Mouse (Mus musculus): ENCODE results near the gene Adamts12. TPM values are rescaled to one million over a fixed set of nuclear protein-coding genes. Genes with fewer than 3 reads are reported as not detected.

Adamts12 gene
- polyA plus RNA-seq, 1 experiment from 2014 or later, result 1.7 TPM

- Histone ChIP-seq H3K4me2 (replicated peaks) (no peak overlapping the region), H3K36me3 (no peaks in the 10 kb centered on the region), H3K4me1 (no peaks in the 10 kb centered on the region), H3K27me3 (replicated peaks) (no peaks in the 10 kb centered on the region), H3K27ac (no peak overlapping the region), H3K9me3 (no peaks in the 10 kb centered on the region), H3K4me3 (no peak overlapping the region), H3K9ac (no peak overlapping the region)
- WGBS, result 95% methylated on average over 6 of the region's 6 CpGs
- no peak for ATAC-seq (ENCODE audit: low FRiP score, low read depth)
Measured at GRCm38 (mm10) chr15:11279273-11280080, 214.9 kb downstream of the Adamts12 start.

GRCm38 (mm10) chr15:11280689-11281264 is 216.2 kb downstream of the Adamts12 start:
- H3K9ac ChIP-seq, result no peak overlapping the region
- H3K4me1 ChIP-seq, result no peaks in the 10 kb centered on the region
- H3K27ac ChIP-seq, result no peak overlapping the region
- 73% methylated on average over 6 of the region's 6 CpGs for WGBS
- no peak overlapping the region for H3K4me3 ChIP-seq
- no peak for ATAC-seq (ENCODE audit: low FRiP score, low read depth)
- no peak overlapping the region for H3K4me2 ChIP-seq (replicated peaks)
- no peaks in the 10 kb centered on the region for H3K27me3 ChIP-seq (replicated peaks)
- no peaks in the 10 kb centered on the region for H3K36me3 ChIP-seq
- no peaks in the 10 kb centered on the region for H3K9me3 ChIP-seq

- Histone ChIP-seq H3K27me3 (replicated peaks) (no peaks in the 10 kb centered on the region), H3K4me1 (no peaks in the 10 kb centered on the region), H3K9me3 (no peaks in the 10 kb centered on the region), H3K36me3 (no peaks in the 10 kb centered on the region), H3K4me3 (no peak overlapping the region), H3K4me2 (replicated peaks) (no peak overlapping the region), H3K27ac (no peak overlapping the region), H3K9ac (no peak overlapping the region)
- ATAC-seq (ENCODE audit: low FRiP score, low read depth), result peak; percentile 68; the same call in 1 of the 2 replicates
Measured at GRCm38 (mm10) chr15:11283171-11283570, 218.6 kb downstream of the Adamts12 start.

- Histone ChIP-seq H3K4me2 (replicated peaks) (no peak overlapping the region), H3K9ac (no peak overlapping the region), H3K36me3 (no peaks in the 10 kb centered on the region), H3K27me3 (replicated peaks) (no peaks in the 10 kb centered on the region), H3K9me3 (no peaks in the 10 kb centered on the region), H3K4me3 (no peak overlapping the region), H3K27ac (no peak overlapping the region), H3K4me1 (no peaks in the 10 kb centered on the region)
- 62% methylated on average over 3 of the region's 3 CpGs for WGBS
- ATAC-seq (ENCODE audit: low FRiP score, low read depth), result no peak
Measured at GRCm38 (mm10) chr15:11287780-11288179, 223.2 kb downstream of the Adamts12 start.

GRCm38 (mm10) chr15:11292246-11292645 is 227.7 kb downstream of the Adamts12 start:
- H3K4me3 ChIP-seq, result no peak overlapping the region
- no peaks in the 10 kb centered on the region for H3K4me1 ChIP-seq
- H3K27ac ChIP-seq, result no peak overlapping the region
- no peaks in the 10 kb centered on the region for H3K36me3 ChIP-seq
- no peak for ATAC-seq (ENCODE audit: low FRiP score, low read depth)
- no peaks in the 10 kb centered on the region for H3K27me3 ChIP-seq (replicated peaks)
- no peaks in the 10 kb centered on the region for H3K9me3 ChIP-seq
- no peak overlapping the region for H3K4me2 ChIP-seq (replicated peaks)
- H3K9ac ChIP-seq, result no peak overlapping the region
- WGBS, result 82% methylated on average over 5 of the region's 5 CpGs

GRCm38 (mm10) chr15:11295016-11295415 is 230.4 kb downstream of the Adamts12 start:
- Histone ChIP-seq H3K27ac (no peak overlapping the region), H3K9ac (no peak overlapping the region), H3K36me3 (no peaks in the 10 kb centered on the region), H3K4me2 (replicated peaks) (no peak overlapping the region), H3K4me1 (no peaks in the 10 kb centered on the region), H3K27me3 (replicated peaks) (no peaks in the 10 kb centered on the region), H3K9me3 (no peaks in the 10 kb centered on the region), H3K4me3 (no peak overlapping the region)
- no peak for ATAC-seq (ENCODE audit: low FRiP score, low read depth)
- 69% methylated on average over 6 of the region's 6 CpGs for WGBS

- no peak overlapping the region for H3K9ac ChIP-seq
- H3K27ac ChIP-seq, result no peak overlapping the region
- H3K36me3 ChIP-seq, result no peaks in the 10 kb centered on the region
- 87% methylated on average over 4 of the region's 4 CpGs for WGBS
- no peaks in the 10 kb centered on the region for H3K9me3 ChIP-seq
- H3K4me2 ChIP-seq (replicated peaks), result no peak overlapping the region
- H3K4me1 ChIP-seq, result no peaks in the 10 kb centered on the region
- H3K4me3 ChIP-seq, result no peak overlapping the region
- no peaks in the 10 kb centered on the region for H3K27me3 ChIP-seq (replicated peaks)
- no peak for ATAC-seq (ENCODE audit: low FRiP score, low read depth)
Measured at GRCm38 (mm10) chr15:11297960-11298359, 233.4 kb downstream of the Adamts12 start.

- Histone ChIP-seq H3K27me3 (replicated peaks) (no peaks in the 10 kb centered on the region), H3K4me1 (no peaks in the 10 kb centered on the region), H3K27ac (no peak overlapping the region), H3K9me3 (no peaks in the 10 kb centered on the region), H3K4me2 (replicated peaks) (no peak overlapping the region), H3K9ac (no peak overlapping the region), H3K4me3 (no peak overlapping the region), H3K36me3 (no peaks in the 10 kb centered on the region)
- WGBS, result 69% methylated on average over 3 of the region's 3 CpGs
- 0 out of 2 replicates have a peak, but pooled peaks have one; percentile 9 for ATAC-seq (ENCODE audit: low FRiP score, low read depth)
Measured at GRCm38 (mm10) chr15:11317077-11317476, 252.5 kb downstream of the Adamts12 start.

- WGBS, result 27% methylated on average over 8 of the region's 8 CpGs
- ATAC-seq (ENCODE audit: low FRiP score, low read depth), result peak; percentile 71; the same call in 1 of the 2 replicates
- no peak overlapping the region for H3K4me3 ChIP-seq
- H3K36me3 ChIP-seq, result no peaks in the 10 kb centered on the region
- no peak overlapping the region for H3K9ac ChIP-seq
- no peaks in the 10 kb centered on the region for H3K27me3 ChIP-seq (replicated peaks)
- H3K4me2 ChIP-seq (replicated peaks), result no peak overlapping the region
- no peaks in the 10 kb centered on the region for H3K4me1 ChIP-seq
- no peak overlapping the region for H3K27ac ChIP-seq
- H3K9me3 ChIP-seq, result no peaks in the 10 kb centered on the region
Measured at GRCm38 (mm10) chr15:11320481-11320880, 255.9 kb downstream of the Adamts12 start.

- no peak overlapping the region for H3K9ac ChIP-seq
- no peak for ATAC-seq (ENCODE audit: low FRiP score, low read depth)
- no peaks in the 10 kb centered on the region for H3K27me3 ChIP-seq (replicated peaks)
- no peaks in the 10 kb centered on the region for H3K4me1 ChIP-seq
- 85% methylated on average over 7 of the region's 7 CpGs for WGBS
- no peak overlapping the region for H3K4me2 ChIP-seq (replicated peaks)
- no peaks in the 10 kb centered on the region for H3K9me3 ChIP-seq
- H3K27ac ChIP-seq, result no peak overlapping the region
- no peak overlapping the region for H3K4me3 ChIP-seq
- H3K36me3 ChIP-seq, result no peaks in the 10 kb centered on the region
Measured at GRCm38 (mm10) chr15:11339467-11340180, 275.0 kb downstream of the Adamts12 start.

- Histone ChIP-seq H3K9ac (no peak overlapping the region), H3K27me3 (replicated peaks) (no peaks in the 10 kb centered on the region), H3K4me3 (no peak overlapping the region), H3K4me1 (no peaks in the 10 kb centered on the region), H3K36me3 (no peaks in the 10 kb centered on the region), H3K9me3 (no peaks in the 10 kb centered on the region), H3K27ac (no peak overlapping the region), H3K4me2 (replicated peaks) (no peak overlapping the region)
- ATAC-seq (ENCODE audit: low FRiP score, low read depth), result no peak
- WGBS, result 54% methylated on average over 3 of the region's 3 CpGs
Measured at GRCm38 (mm10) chr15:11355865-11356264, 291.3 kb downstream of the Adamts12 start.

GRCm38 (mm10) chr15:11357501-11357900 is 292.9 kb downstream of the Adamts12 start:
- Histone ChIP-seq H3K4me2 (replicated peaks) (no peak overlapping the region), H3K9ac (no peak overlapping the region), H3K9me3 (no peaks in the 10 kb centered on the region), H3K4me1 (no peaks in the 10 kb centered on the region), H3K36me3 (no peaks in the 10 kb centered on the region), H3K27ac (no peak overlapping the region), H3K27me3 (replicated peaks) (no peaks in the 10 kb centered on the region), H3K4me3 (no peak overlapping the region)
- WGBS, result 89% methylated on average over 2 of the region's 2 CpGs
- ATAC-seq (ENCODE audit: low FRiP score, low read depth), result no peak

Data from neural tube, embryonic 12.5 days (tissue).